Mouse (Mus musculus): ENCODE results near the gene Zkscan14.

DNA sequence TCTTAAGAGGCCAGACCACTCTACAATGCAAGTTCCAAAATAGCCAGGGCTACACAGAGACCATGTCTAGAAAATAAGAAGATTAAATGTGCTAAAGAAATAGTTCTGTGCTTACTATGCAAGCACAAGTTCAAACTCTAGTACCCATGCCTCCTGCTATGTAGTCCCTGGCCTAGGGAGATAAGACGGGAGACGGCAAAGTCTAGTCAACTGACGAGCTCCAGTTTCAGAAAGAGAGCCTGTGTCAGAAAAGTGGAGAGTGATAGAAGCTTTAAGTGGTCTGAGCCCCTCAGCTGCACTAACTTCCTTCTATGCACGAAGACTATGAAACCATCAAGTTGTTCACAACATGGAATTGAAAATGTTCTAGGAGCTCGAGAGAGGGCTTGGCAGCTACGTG is 52.4 kb downstream of the Zkscan14 start:
- TF ChIP-seq TAL1 (IDR thresholded peaks at IDR 0.05; ENCODE audit: low read length) = no peak
- no peak for TF ChIP-seq GATA1 (IDR thresholded peaks at IDR 0.05; ENCODE audit: low read length)
